Mouse (Mus musculus): ENCODE measurements at regions not wholly inside any gene's neighbourhood (a gene's known extent, or its start where the extent isn't known, plus 50 kb on each side); places are given as distances from the start of the nearest gene placed in this dataset.
"Not testable (repeated sequence)": the region's sequence is repeated elsewhere in the genome, so short reads cannot be mapped to it uniquely, and the experiment has no call there.

DNA sequence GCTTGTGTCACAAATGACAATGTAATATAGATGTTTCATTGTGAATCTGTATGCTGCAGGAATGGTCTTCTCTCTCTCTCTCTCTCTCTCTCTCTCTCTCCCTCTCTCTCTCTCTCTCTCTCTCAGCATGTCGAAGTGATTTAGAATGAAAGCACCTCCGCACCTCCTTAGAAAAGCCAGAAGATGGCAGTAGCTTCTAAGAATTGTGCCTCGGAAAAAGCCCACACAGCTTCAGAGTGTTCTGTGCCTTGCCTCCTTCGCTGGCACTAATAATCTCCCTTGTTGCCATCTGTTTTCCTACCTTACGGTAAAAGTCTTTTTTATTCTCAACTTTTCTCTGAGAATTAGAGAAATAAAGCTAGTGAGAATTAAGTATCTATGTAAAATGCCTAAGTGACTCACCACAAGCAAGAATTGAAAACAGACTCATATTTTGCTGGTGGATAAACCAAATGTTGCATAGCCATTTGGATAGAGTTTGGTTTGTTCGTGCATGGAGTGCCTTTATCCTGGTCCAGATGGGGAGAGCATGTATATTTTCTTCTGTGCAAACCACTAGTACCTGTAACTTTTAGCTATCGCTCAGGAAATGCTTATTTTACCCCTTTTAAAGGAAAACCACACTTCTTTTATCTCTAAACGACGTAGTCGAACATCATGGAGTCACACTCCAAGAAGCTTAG lies 173.2 kb downstream of the Phf3 start:
- Histone ChIP-seq H3K27ac (ENCODE audit: control insufficient read depth, insufficient read depth, low read depth, low read length, poor library complexity) (no peak overlapping the region), H3K4me3 (replicated peaks; ENCODE audit: control insufficient read depth, low read depth, low read length) (no peak overlapping the region), H3K4me1 (ENCODE audit: control insufficient read depth, insufficient read depth, low read length) (no peaks in the 10 kb centered on the region)
- no peak for TF ChIP-seq POLR2A (IDR thresholded peaks at IDR 0.05; ENCODE audit: borderline replicate concordance, control insufficient read depth, low read depth, low read length)
- TF ChIP-seq CTCF (IDR thresholded peaks at IDR 0.05; ENCODE audit: control insufficient read depth, insufficient read depth, low read length), result no peak
- 39% methylated on average over 10 of the region's 10 CpGs for WGBS

DNA sequence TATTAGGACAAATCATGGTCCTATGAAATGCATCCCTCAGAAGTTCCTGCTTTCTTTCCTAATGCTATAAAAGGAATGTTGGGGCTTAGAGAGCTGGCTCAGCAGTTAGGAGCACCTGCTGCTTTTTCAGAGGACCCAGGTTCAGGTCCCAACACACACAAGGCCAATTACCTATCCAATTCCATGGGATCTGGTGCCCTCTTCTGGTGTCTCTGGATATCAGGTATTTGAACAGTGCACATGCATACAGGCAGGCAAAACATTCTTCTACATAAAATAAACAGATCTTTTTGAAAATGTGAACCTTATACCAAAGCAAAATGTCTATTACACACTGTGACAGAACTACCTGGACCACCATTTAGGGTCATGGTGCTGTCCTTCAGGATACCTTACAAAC lies 177.4 kb downstream of the Phf3 start:
- TF ChIP-seq CTCF (IDR thresholded peaks at IDR 0.05; ENCODE audit: control insufficient read depth, insufficient read depth, low read length) (no peak), POLR2A (IDR thresholded peaks at IDR 0.05; ENCODE audit: borderline replicate concordance, control insufficient read depth, low read depth, low read length) (no peak)
- Histone ChIP-seq H3K4me3 (replicated peaks; ENCODE audit: control insufficient read depth, low read depth, low read length) (no peak overlapping the region), H3K27ac (ENCODE audit: control insufficient read depth, insufficient read depth, low read depth, low read length, poor library complexity) (no peak overlapping the region), H3K4me1 (ENCODE audit: control insufficient read depth, insufficient read depth, low read length) (no peaks in the 10 kb centered on the region)

DNA sequence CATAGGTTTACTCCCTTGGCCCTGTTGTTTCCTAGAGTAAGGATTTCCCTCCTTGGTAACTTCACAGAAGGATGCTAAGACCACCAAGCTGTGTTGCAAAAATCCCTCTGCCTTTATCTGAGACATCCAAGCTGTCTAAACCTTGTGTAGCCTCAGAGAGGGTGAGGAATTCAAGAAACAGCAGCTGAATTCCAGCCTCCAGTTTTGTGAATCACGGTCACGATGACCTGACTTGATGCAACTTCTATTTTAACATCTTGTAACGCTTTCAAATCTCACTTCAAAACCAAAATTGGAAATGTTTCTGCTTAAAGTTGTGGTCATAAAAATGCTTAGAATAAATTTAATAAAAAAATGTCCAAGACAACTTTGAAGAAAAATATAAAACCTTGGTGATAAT lies 188.4 kb downstream of the Phf3 start:
- no peaks in the 10 kb centered on the region for H3K4me1 ChIP-seq (ENCODE audit: control insufficient read depth, insufficient read depth, low read length)
- no peak overlapping the region for H3K4me3 ChIP-seq (replicated peaks; ENCODE audit: control insufficient read depth, low read depth, low read length)
- no peak overlapping the region for H3K27ac ChIP-seq (ENCODE audit: control insufficient read depth, insufficient read depth, low read depth, low read length, poor library complexity)
- TF ChIP-seq CTCF (IDR thresholded peaks at IDR 0.05; ENCODE audit: control insufficient read depth, insufficient read depth, low read length) (no peak), POLR2A (IDR thresholded peaks at IDR 0.05; ENCODE audit: borderline replicate concordance, control insufficient read depth, low read depth, low read length) (no peak)
- 70% methylated on average over 3 of the region's 3 CpGs for WGBS

DNA sequence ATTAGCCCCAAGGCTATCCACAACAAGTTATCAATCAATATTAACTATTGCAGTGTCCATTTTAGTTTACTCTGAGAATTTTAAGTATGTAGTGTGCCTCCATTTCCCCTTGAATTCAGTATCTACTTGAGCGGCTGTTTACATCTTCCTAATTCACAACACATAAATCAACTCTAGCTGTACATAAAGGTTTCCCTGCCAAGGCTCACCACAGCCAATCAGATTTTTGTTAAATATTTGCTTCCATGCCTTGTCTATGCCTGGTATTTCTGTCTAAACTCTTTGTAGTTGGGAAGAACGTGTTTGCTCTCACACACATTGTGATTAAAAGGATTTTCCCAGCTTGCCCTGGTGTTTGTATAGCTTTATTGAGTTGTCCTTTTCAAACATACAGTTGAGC lies 189.8 kb downstream of the Phf3 start:
- Histone ChIP-seq H3K4me3 (replicated peaks; ENCODE audit: control insufficient read depth, low read depth, low read length) (no peak overlapping the region), H3K4me1 (ENCODE audit: control insufficient read depth, insufficient read depth, low read length) (no peaks in the 10 kb centered on the region), H3K27ac (ENCODE audit: control insufficient read depth, insufficient read depth, low read depth, low read length, poor library complexity) (no peak overlapping the region)
- no peak for TF ChIP-seq CTCF (IDR thresholded peaks at IDR 0.05; ENCODE audit: control insufficient read depth, insufficient read depth, low read length)
- no peak for TF ChIP-seq POLR2A (IDR thresholded peaks at IDR 0.05; ENCODE audit: borderline replicate concordance, control insufficient read depth, low read depth, low read length)
- WGBS, result 67% methylated on average over 2 of the region's 2 CpGs

DNA sequence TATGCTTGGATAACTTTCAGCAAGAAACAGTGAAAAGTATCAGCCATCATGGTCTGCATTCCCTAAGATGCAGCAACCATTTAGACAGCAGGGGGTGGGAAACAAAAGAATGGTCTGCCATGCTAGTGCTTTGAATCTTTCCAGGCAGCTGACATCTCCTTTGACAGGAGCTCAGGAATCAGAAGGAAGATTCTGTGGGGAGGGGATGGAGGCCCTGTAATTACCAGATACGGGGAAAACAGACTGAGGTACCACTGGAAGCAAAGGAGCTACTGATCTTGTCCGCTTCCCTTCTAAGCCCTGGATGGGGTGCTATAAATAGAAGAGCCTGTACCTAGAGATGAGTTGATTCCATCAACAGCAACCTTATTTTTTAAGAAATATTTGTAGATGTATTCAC lies 233.9 kb downstream of the Phf3 start:
- H3K4me3 ChIP-seq (replicated peaks; ENCODE audit: control insufficient read depth, low read depth, low read length), result no peak overlapping the region
- WGBS, result 51% methylated on average over 2 of the region's 2 CpGs
- TF ChIP-seq POLR2A (IDR thresholded peaks at IDR 0.05; ENCODE audit: borderline replicate concordance, control insufficient read depth, low read depth, low read length) (no peak), CTCF (IDR thresholded peaks at IDR 0.05; ENCODE audit: control insufficient read depth, insufficient read depth, low read length) (no peak)
- H3K4me1 ChIP-seq (ENCODE audit: control insufficient read depth, insufficient read depth, low read length), result no peaks in the 10 kb centered on the region
- no peak overlapping the region for H3K27ac ChIP-seq (ENCODE audit: control insufficient read depth, insufficient read depth, low read depth, low read length, poor library complexity)

DNA sequence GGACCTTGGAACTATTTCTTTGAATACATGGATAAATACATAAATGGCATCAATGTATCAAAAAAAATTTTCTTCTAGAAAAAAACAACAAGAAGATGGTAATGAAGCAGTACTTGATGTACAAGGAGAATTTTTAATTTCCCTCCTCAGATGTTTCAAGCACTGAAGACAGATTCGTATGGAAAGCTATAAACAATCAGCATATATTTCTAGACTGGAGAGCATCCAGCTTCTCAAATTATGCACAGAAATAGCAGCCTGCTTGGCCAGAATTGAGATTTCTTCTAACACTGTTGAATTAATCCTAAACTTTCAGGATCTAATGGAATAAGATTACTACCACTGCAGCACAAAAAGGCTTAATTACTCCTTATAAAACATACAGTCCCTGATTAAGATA lies 241.0 kb downstream of the Phf3 start:
- no peak overlapping the region for H3K4me3 ChIP-seq (replicated peaks; ENCODE audit: control insufficient read depth, low read depth, low read length)
- H3K27ac ChIP-seq (ENCODE audit: control insufficient read depth, insufficient read depth, low read depth, low read length, poor library complexity), result no peak overlapping the region
- no peaks in the 10 kb centered on the region for H3K4me1 ChIP-seq (ENCODE audit: control insufficient read depth, insufficient read depth, low read length)
- 76% methylated on average over 1 of the region's 1 CpGs for WGBS
- TF ChIP-seq CTCF (IDR thresholded peaks at IDR 0.05; ENCODE audit: control insufficient read depth, insufficient read depth, low read length) (no peak), POLR2A (IDR thresholded peaks at IDR 0.05; ENCODE audit: borderline replicate concordance, control insufficient read depth, low read depth, low read length) (no peak)

DNA sequence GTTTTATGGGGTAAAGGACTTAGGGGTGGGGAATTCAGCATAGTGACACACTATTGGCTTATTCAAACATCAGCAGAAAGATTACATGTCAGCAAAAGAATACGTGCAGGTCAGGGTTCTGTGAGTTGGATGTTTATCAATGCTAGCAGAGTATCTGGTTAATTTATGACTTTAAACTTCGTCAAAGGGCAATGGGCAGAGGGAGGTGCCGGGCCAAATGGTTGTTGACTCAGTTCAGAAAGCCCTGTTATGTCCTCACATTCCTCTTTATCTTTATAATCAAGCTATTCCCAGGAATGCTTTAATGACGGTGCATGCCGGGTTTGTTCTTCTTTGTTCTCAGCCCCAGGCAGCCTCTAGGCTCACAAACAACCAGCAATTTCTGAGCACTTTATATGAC lies 245.9 kb downstream of the Phf3 start:
- H3K27ac ChIP-seq (ENCODE audit: control insufficient read depth, insufficient read depth, low read depth, low read length, poor library complexity); H3K4me3 ChIP-seq (replicated peaks; ENCODE audit: control insufficient read depth, low read depth, low read length); H3K4me1 ChIP-seq (ENCODE audit: control insufficient read depth, insufficient read depth, low read length): not testable (repeated sequence)
- WGBS, result 61% methylated on average over 5 of the region's 5 CpGs

DNA sequence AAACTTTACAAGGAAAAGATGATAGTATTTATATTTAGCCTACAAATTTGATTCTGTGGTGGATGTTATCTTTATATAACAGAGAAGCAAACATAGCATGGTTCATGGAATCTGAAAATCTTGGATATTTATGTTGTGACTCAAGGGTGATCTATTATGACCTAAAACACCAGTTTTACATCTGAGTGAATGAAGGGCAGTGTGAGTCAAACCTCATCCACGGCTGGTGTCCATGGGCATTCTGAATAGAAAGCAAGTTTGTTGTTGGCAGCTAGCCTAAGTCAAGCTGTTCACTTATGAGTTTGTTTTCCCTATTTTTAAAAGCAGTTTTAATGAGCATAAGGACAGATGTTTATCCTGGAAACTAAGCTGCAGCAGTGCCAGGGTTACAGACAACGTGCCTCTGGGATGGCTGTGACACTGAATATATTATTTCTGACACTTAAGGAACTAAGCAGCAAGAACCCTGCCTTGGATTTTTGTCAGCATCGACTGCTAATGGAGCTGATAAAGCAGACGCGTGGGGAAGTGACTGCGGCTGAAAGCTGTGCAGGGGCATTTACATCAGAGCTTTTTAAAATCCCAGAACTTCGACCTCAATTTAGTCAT lies 278.5 kb downstream of the Phf3 start:
- Histone ChIP-seq H3K4me1 (ENCODE audit: control insufficient read depth, insufficient read depth, low read length) (no peaks in the 10 kb centered on the region), H3K27ac (ENCODE audit: control insufficient read depth, insufficient read depth, low read depth, low read length, poor library complexity) (no peak overlapping the region), H3K4me3 (replicated peaks; ENCODE audit: control insufficient read depth, low read depth, low read length) (no peak overlapping the region)
- 70% methylated on average over 7 of the region's 7 CpGs for WGBS
- TF ChIP-seq POLR2A (IDR thresholded peaks at IDR 0.05; ENCODE audit: borderline replicate concordance, control insufficient read depth, low read depth, low read length), result no peak

DNA sequence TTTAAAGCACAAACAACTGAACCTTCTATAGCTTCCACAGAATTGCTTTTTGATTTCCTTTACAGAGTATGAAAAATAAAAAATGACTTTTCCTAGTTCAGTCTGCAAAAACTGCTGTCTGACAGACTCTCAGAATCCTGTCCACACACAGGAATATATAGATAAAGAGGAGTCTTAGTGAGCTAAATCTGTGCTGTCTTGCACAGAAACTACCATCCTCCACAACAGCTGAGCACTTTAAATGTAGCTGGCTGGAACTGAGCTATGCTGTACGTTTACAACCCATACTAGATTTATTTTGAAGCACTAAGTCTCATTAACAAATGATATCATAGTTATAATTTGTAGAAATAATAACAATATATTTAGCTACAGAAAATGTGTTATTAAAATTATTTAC lies 279.7 kb downstream of the Phf3 start:
- H3K27ac ChIP-seq (ENCODE audit: control insufficient read depth, insufficient read depth, low read depth, low read length, poor library complexity), result no peak overlapping the region
- WGBS, result 35% methylated on average over 1 of the region's 1 CpGs
- H3K4me3 ChIP-seq (replicated peaks; ENCODE audit: control insufficient read depth, low read depth, low read length), result no peak overlapping the region
- no peak for TF ChIP-seq CTCF (IDR thresholded peaks at IDR 0.05; ENCODE audit: control insufficient read depth, insufficient read depth, low read length)
- no peak for TF ChIP-seq POLR2A (IDR thresholded peaks at IDR 0.05; ENCODE audit: borderline replicate concordance, control insufficient read depth, low read depth, low read length)
- H3K4me1 ChIP-seq (ENCODE audit: control insufficient read depth, insufficient read depth, low read length), result no peaks in the 10 kb centered on the region
